Mouse (Mus musculus) E14TG2a.4 (cell line): ENCODE measurements around the gene Lman1l.

Experiments
- CTCF ChIP-seq: conservative IDR thresholded peaks from 2 replicates; pipeline ENCODE4 v1.5.1; 2014; ENCODE audit warnings: low read length
- NANOG ChIP-seq: IDR thresholded peaks from 2 replicates; pipeline ENCODE4 v1.6.1; 2014; ENCODE audit warnings: borderline replicate concordance, low read length, mixed read lengths

DNA sequence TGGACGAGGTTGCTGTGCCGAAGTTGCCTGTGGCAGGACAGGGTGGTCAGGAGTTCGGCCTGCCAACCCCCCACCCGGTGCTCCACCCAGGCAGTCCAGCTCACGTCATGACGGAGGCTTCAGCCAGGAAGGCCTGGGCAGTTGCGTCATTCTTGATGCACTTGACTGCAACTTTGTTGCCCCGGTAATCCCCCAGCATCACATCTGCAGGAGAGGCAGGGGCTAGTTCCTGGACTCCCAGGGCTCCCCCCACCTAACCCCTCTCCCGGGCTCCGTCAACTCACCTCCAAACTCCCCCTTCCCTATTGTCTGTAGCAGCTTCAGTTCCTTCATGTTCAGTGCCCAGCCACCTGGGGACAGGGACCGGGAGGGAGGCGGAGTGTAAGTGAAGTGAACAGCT lies 8.1 kb upstream of the Lman1l start:
- no peak for TF ChIP-seq CTCF
- TF ChIP-seq NANOG, result no peak
